Mouse (Mus musculus) induced T-regulatory cell, adult 2 months (primary cell): ENCODE measurements around the gene Lce6a.

Experiments
- DNase-seq: peaks from one replicate; pipeline ENCODE4 v3.0.0-alpha.2; 2012; ENCODE audit warnings: low read depth

The Lce6a gene

GRCm38 (mm10) chr3:92621560-92621959, at the start of gene Lce6a:
Gene Lce6a, minus strand, starts transcription at chr3:92621660.
- DNase-seq, result no peak

- DNase-seq, result no peak
Measured at GRCm38 (mm10) chr3:92670215-92670614, 48.8 kb upstream of the Lce6a start, which contains the start of gene Lce1a2. Gene Lce1a2, minus strand, starts transcription at chr3:92670315.

- DNase-seq, result no peak
Measured at GRCm38 (mm10) chr3:92656826-92657225, 35.4 kb upstream of the Lce6a start, which contains the start of gene Lce1b. Gene Lce1b, minus strand, starts transcription at chr3:92656926.

- DNase-seq, result no peak
Measured at GRCm38 (mm10) chr3:92648207-92648606, 26.7 kb upstream of the Lce6a start, which contains the start of gene Lce1a1. Gene Lce1a1, minus strand, starts transcription at chr3:92648307.

GRCm38 (mm10) chr3:92639854-92640253, 18.4 kb upstream of the Lce6a start:
- no peak for DNase-seq

GRCm38 (mm10) chr3:92638653-92638991, 17.2 kb upstream of the Lce6a start:
- no peak for DNase-seq

- no peak for DNase-seq
Measured at GRCm38 (mm10) chr3:92637745-92638652, 16.5 kb upstream of the Lce6a start.

GRCm38 (mm10) chr3:92609804-92610203, 11.7 kb downstream of the Lce6a start:
- DNase-seq, result no peak

GRCm38 (mm10) chr3:92607392-92607791, 14.1 kb downstream of the Lce6a start, which contains the start of gene 2210017I01Rik:
Gene 2210017I01Rik, minus strand, starts transcription at chr3:92607492.
- DNase-seq, result no peak

GRCm38 (mm10) chr3:92602169-92602568, 19.3 kb downstream of the Lce6a start:
- peak; percentile 15 for DNase-seq

- DNase-seq, result no peak
Measured at GRCm38 (mm10) chr3:92600456-92600855, 21.0 kb downstream of the Lce6a start.

- no peak for DNase-seq
Measured at GRCm38 (mm10) chr3:92599973-92600372, 21.5 kb downstream of the Lce6a start.

GRCm38 (mm10) chr3:92598429-92598828, 23.0 kb downstream of the Lce6a start:
- no peak for DNase-seq

- no peak for DNase-seq
Measured at GRCm38 (mm10) chr3:92588858-92589257, 32.6 kb downstream of the Lce6a start, which contains the start of gene Smcp. Gene Smcp, minus strand, starts transcription at chr3:92588997.

GRCm38 (mm10) chr3:92587190-92587589, 34.3 kb downstream of the Lce6a start:
- no peak for DNase-seq

- DNase-seq, result no peak
Measured at GRCm38 (mm10) chr3:92585055-92585454, 36.4 kb downstream of the Lce6a start.

GRCm38 (mm10) chr3:92583164-92583826, 38.2 kb downstream of the Lce6a start:
- DNase-seq, result no peak

- DNase-seq, result no peak
Measured at GRCm38 (mm10) chr3:92579508-92579907, 42.0 kb downstream of the Lce6a start.

- DNase-seq, result no peak
Measured at GRCm38 (mm10) chr3:92578652-92579413, 42.6 kb downstream of the Lce6a start.

GRCm38 (mm10) chr3:92573449-92574041, 47.9 kb downstream of the Lce6a start, which contains the start of gene Ivl:
Gene Ivl, minus strand, starts transcription at chr3:92573735.
- no peak for DNase-seq

- DNase-seq, result no peak
Measured at GRCm38 (mm10) chr3:92572514-92573155, 48.8 kb downstream of the Lce6a start.
